Mouse (Mus musculus): ENCODE results near the gene Cdc73.

GRCm38 (mm10) chr1:143702741-143703262, at the start of gene Cdc73:
- TF ChIP-seq CTCF (IDR thresholded peaks at IDR 0.05; ENCODE audit: low read depth): peak; percentile 47
- TF ChIP-seq EP300 (IDR thresholded peaks at IDR 0.05; ENCODE audit: low read depth): no peak

Data from liver, embryonic 14.5 days (tissue).